Mouse (Mus musculus) erythroblast, embryonic 14.5 days (primary cell): ENCODE results near the gene Scel. TPM values are rescaled to one million over a fixed set of nuclear protein-coding genes. Genes with fewer than 3 reads are reported as not detected.

Experiments
- H3K27me3 ChIP-seq: 2 replicates; pipeline ENCODE4 v1.6.1; 2012; ENCODE audit warnings: inconsistent platforms; ENCODE audit not compliant: control insufficient read depth
- H3K36me3 ChIP-seq: 2 replicates; pipeline ENCODE4 v1.6.1; 2012; ENCODE audit warnings: mild to moderate bottlenecking, inconsistent platforms; ENCODE audit not compliant: control insufficient read depth
- H3K4me1 ChIP-seq: 2 replicates; pipeline ENCODE4 v1.6.1; 2012; ENCODE audit warnings: inconsistent platforms; ENCODE audit not compliant: control insufficient read depth
- H3K4me3 ChIP-seq: replicated peaks from 2 replicates; pipeline ENCODE3; 2012; ENCODE audit warnings: moderate library complexity, mild to moderate bottlenecking, inconsistent platforms
- H3K9me3 ChIP-seq: 2 replicates; pipeline ENCODE4 v1.6.1; 2012; ENCODE audit warnings: low read length, inconsistent platforms, mixed read lengths; ENCODE audit not compliant: control insufficient read depth
- GATA1 ChIP-seq: IDR thresholded peaks from 2 replicates; pipeline ENCODE4 v1.6.1; 2012; ENCODE audit warnings: low read length, inconsistent platforms, mixed read lengths
- TAL1 ChIP-seq: IDR thresholded peaks from 3 replicates; pipeline ENCODE4 v1.6.1; 2012; ENCODE audit warnings: low read length, inconsistent platforms, mixed read lengths
- polyA plus RNA-seq: library from polyadenylated mRNA; stranded (reverse); fragments of >175 nt; gene quantifications from 2 replicates; pipeline ENCODE4 v1.2.3, GENCODE M21; 2012

Gene Scel
- polyA plus RNA-seq, 1 experiment = not detected

DNA sequence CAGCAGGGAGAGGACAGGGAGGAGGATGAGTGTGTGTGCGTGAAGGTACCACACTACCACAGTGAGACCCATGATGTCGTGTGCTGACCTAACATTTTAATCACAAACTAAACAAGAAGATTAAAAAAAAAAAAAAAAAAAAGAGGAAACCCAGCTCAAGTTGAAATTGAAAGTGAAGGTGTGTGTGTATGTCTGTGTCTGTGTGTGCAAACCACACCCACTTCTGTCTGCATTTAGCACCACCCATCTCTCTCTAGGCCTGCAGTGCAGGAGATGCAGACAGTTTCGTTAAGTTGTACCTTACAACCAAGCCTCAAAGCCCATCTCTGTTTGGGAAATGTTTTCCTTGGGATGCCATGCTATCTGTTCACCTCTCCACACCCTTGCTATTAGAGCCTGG is 35.9 kb upstream of the Scel start:
- Histone ChIP-seq H3K36me3 (no peaks in the 10 kb centered on the region), H3K27me3 (no peaks in the 10 kb centered on the region), H3K4me1 (no peaks in the 10 kb centered on the region), H3K9me3 (no peaks in the 10 kb centered on the region), H3K4me3 (no peak overlapping the region)
- TF ChIP-seq TAL1 (no peak), GATA1 (no peak)

DNA sequence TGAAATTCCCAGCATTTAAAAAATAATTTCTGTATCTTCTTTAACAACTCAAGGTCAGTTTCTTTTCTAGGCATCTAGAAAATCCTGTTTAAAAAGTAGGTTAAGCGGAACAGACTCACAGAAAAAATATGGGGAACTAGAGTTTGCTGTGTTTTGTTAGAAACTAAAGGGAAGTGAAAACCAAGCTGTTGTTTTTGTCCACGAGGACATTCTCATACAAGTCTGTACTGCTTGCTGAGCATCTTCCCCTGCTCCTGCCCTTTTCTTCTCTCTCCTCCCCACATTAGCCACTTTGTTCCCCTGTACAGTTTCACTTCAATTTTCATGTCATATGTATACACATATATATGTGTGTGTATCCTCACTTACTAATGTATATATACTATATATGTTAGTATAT is 35.2 kb upstream of the Scel start:
- Histone ChIP-seq H3K4me3 (no peak overlapping the region), H3K4me1 (no peaks in the 10 kb centered on the region), H3K36me3 (no peaks in the 10 kb centered on the region), H3K27me3 (no peaks in the 10 kb centered on the region), H3K9me3 (no peaks in the 10 kb centered on the region)
- no peak for TF ChIP-seq TAL1
- TF ChIP-seq GATA1 = no peak

DNA sequence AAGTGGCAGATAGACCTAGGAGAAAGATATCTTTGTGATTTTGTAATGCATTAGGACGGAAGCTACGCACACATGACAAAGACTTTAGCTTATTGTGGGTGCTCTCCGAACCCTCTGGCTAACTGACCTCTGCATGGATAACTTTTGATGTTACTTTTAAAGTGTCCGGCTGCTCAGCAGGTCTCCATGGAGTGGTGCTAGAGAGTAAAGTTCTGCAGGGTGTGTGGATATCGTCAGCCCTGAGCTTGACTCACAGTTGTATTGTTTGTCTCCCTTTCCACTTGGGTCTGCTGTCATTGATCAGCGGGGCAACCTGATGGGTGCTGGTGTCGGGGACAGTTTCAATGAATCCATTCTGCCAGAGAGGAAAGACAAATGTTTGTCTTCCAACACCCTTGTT is 33.7 kb upstream of the Scel start:
- H3K36me3 ChIP-seq = no peaks in the 10 kb centered on the region
- H3K4me1 ChIP-seq = no peaks in the 10 kb centered on the region
- H3K4me3 ChIP-seq = no peak overlapping the region
- TF ChIP-seq GATA1 = no peak
- TF ChIP-seq TAL1 = no peak
- no peaks in the 10 kb centered on the region for H3K27me3 ChIP-seq
- H3K9me3 ChIP-seq = no peaks in the 10 kb centered on the region

DNA sequence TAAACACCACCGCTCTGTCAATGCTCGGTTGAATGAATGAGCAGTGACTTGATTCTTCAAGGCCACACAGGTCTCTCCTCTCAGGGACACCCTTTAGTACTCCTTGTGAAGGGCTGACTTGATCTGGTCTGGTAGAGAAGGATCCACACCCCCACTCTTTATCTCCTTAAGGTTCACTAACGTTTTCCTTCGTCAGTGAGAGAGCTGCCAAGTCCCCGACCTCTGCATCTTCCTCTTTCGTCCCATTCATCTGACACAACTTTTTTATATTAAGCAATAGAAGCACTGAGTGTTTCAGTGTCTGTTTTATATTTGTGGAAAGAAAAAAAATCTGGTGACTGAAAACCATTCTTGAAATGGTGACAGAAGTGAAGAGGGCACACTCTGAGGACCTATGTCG is 31.6 kb upstream of the Scel start:
- Histone ChIP-seq H3K36me3 (no peaks in the 10 kb centered on the region), H3K27me3 (no peaks in the 10 kb centered on the region), H3K4me1 (no peaks in the 10 kb centered on the region), H3K4me3 (no peak overlapping the region), H3K9me3 (no peaks in the 10 kb centered on the region)
- TF ChIP-seq TAL1 (no peak), GATA1 (no peak)

DNA sequence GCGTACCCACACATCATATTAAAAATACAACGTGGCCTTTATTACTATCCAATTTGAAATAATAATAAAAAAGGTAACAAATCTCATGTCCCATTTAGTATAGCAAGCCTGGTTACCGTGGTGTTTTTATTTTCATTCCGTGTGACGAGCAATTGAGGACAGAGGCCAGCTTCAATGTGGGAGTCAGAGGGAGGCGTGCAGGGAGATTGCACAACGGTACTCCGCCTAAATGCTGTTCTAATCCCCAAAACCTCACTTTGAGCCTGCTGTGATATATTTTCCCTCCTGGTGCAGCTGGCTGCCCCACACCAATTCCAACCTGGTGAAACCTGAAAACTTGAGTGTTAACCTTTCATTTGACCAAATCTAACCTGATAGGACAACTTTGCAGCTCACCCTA is 27.5 kb upstream of the Scel start:
- H3K27me3 ChIP-seq = no peaks in the 10 kb centered on the region
- H3K4me3 ChIP-seq = no peak overlapping the region
- TF ChIP-seq GATA1 (no peak), TAL1 (no peak)
- H3K4me1 ChIP-seq = no peaks in the 10 kb centered on the region
- no peaks in the 10 kb centered on the region for H3K9me3 ChIP-seq
- no peaks in the 10 kb centered on the region for H3K36me3 ChIP-seq

DNA sequence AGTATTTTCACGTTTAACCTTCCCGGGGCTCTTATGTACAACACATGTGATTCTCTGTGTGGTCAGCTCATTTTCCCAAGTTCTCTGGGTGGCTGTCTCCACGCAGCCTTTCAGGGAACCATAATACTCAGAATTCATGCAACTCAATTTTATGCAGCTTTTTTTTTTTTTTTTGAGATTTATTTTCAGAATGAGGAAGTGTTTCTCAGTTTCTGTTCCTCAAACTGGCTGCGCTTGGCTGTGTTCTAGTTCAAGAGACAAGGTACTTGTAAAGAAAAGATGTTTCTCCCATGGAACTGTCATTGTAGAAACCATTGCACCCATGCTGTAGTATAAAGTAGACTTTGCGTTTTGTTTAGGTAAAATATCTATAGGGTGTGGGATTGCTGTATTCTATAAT is 26.2 kb upstream of the Scel start:
- no peaks in the 10 kb centered on the region for H3K27me3 ChIP-seq
- no peaks in the 10 kb centered on the region for H3K36me3 ChIP-seq
- H3K4me3 ChIP-seq = no peak overlapping the region
- H3K9me3 ChIP-seq = peaks cover 8% of the 10 kb centered on the region
- no peaks in the 10 kb centered on the region for H3K4me1 ChIP-seq
- TF ChIP-seq GATA1 (no peak), TAL1 (no peak)

DNA sequence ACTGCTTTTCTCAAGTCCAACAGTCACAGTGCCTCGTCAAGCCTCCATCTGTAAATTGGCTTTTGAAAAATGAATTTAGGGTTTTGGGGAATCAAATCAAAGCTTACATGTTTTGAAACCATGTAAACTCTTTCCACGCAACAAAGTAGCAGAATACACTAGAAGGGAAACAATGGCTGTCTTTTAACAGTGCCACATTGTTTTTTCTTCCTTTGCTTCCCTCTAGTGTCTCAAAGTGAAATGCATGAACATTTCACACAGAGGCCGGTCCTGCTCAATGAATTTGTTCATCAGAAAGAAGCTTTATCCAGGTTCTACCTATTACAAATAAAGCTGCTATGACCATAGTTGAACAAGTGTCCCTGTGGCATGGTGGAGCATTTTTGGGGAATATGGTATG is 24.5 kb upstream of the Scel start:
- TF ChIP-seq GATA1 (no peak), TAL1 (no peak)
- no peaks in the 10 kb centered on the region for H3K27me3 ChIP-seq
- no peaks in the 10 kb centered on the region for H3K36me3 ChIP-seq
- no peak overlapping the region for H3K4me3 ChIP-seq
- no peaks in the 10 kb centered on the region for H3K4me1 ChIP-seq
- H3K9me3 ChIP-seq = peaks cover 11% of the 10 kb centered on the region

DNA sequence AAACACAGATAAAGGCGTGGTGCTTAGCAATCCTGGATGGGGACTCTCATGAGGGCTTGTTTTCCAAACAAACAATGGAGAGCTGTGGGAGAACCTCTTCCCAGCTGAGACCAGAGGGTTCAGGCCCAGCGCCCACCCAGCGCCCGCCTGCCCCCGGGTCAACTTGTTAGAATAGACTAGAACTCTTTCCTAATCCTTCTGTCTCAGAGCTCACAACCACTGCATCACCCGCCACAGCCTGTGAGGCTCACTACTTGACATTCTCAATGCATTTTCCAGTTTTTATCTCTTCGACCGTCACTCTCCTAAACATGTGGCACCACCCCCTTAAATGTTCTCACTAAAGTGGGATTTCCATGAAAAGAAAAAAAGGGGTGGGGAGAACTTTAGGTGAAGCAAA is 14.9 kb upstream of the Scel start:
- TF ChIP-seq TAL1 = no peak
- no peak for TF ChIP-seq GATA1
- Histone ChIP-seq H3K36me3 (no peaks in the 10 kb centered on the region), H3K4me3 (no peak overlapping the region), H3K9me3 (peaks cover 1% of the 10 kb centered on the region; the same call in 1 of the 2 replicates), H3K4me1 (no peaks in the 10 kb centered on the region), H3K27me3 (no peaks in the 10 kb centered on the region)

DNA sequence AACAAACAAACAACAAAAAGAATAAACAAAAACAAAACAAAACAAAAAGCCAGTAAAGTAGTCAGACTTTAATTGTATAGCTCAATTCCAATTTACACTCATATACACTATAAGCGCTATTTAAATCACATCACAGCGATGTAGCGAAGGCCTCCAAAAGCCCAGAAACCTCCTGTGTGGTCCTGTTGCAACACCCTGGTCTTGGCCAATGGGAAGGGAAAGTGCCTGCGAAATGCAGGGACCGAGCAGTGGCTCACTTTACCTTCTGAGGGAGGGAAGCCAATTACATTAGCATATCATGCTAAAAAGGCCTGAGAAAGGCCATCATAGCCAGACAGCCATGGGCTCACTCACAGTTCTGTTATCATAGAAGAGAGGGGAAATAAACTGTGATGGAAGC is 14.5 kb upstream of the Scel start:
- Histone ChIP-seq H3K9me3 (no peaks in the 10 kb centered on the region), H3K36me3 (no peaks in the 10 kb centered on the region), H3K27me3 (no peaks in the 10 kb centered on the region), H3K4me3 (no peak overlapping the region), H3K4me1 (no peaks in the 10 kb centered on the region)
- no peak for TF ChIP-seq GATA1
- no peak for TF ChIP-seq TAL1

DNA sequence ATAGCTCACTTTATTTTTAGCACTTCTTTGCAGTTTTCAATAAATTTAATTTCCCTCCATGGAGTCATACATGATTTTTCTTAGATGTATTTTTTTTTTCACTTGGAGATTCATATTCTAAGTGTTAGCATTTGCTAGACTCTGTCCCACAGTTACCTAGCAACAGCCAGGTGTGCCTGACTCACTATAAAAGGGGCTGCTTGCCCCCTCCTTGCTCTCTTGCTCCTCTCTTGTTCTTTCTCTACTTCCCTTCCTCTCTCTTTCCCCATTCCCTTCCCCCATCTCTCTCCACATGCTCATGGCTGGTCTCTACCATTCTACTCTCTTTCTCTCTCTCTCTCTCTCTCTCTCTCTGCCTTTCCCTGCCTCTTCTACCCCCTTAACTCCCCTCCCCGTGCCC is 14.1 kb upstream of the Scel start:
- Histone ChIP-seq H3K36me3 (no peaks in the 10 kb centered on the region), H3K9me3 (no peaks in the 10 kb centered on the region), H3K4me3 (no peak overlapping the region), H3K27me3 (no peaks in the 10 kb centered on the region), H3K4me1 (no peaks in the 10 kb centered on the region)
- TF ChIP-seq GATA1 (no peak), TAL1 (no peak)

DNA sequence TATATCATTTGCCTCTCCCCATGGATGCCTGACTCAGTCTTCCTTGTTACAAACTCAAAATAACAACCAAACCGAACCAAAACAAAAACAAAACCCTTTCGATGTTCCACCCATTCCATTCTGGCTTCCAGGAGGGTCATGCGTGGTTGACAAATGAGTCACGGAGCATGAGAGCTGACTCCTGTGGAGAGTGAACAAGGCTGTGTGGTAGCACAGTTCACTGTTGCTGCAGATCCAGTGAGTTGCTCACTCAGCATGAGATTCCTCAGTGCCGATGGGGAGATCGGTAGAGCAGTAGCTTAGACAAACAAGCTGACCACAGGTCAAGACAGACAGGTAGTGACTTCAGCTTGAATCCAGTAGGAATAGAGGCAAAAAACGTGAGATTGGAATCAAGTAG is 12.8 kb upstream of the Scel start:
- Histone ChIP-seq H3K36me3 (no peaks in the 10 kb centered on the region), H3K27me3 (no peaks in the 10 kb centered on the region), H3K9me3 (no peaks in the 10 kb centered on the region), H3K4me3 (no peak overlapping the region), H3K4me1 (no peaks in the 10 kb centered on the region)
- TF ChIP-seq TAL1 (no peak), GATA1 (no peak)
